In genomic region chr5:146584478-146585306, GRCm38 (mm10) we compare ENCODE assay signal across 8 mouse cellular contexts. TPM values are rescaled to one million over a fixed set of nuclear protein-coding genes. Genes with fewer than 3 reads are reported as not detected.
DNase-seq lines count a peak whose midpoint lies in the region; ATAC-seq lines count a peak whose summit lies in the region.

Gpr12 (minus strand) TSS chr5:146585239.

- H3K4me3 ChIP-seq in embryonic facial prominence, embryonic 10.5 days: peak within 1 kb of the TSS; percentile 70
- peak within 1 kb of the TSS; percentile 70 for H3K4me3 ChIP-seq in neural tube, embryonic 15.5 days (replicated peaks)

- H3K9me3 ChIP-seq in embryonic facial prominence, embryonic 10.5 days: no peaks in the 10 kb centered on the region
- H3K9me3 ChIP-seq in neural tube, embryonic 15.5 days (replicated peaks): no peaks in the 10 kb centered on the region

- H3K4me1 ChIP-seq in embryonic facial prominence, embryonic 10.5 days: peaks cover 21% of the 10 kb centered on the region
- H3K4me1 ChIP-seq in neural tube, embryonic 15.5 days: peaks cover 20% of the 10 kb centered on the region

- no peaks in the 10 kb centered on the region for H3K36me3 ChIP-seq in embryonic facial prominence, embryonic 10.5 days (replicated peaks)
- H3K36me3 ChIP-seq in neural tube, embryonic 15.5 days: no peaks in the 10 kb centered on the region

- peak within 1 kb of the TSS; percentile 87 for H3K4me2 ChIP-seq in neural tube, embryonic 15.5 days

- peak within 1 kb of the TSS; percentile 67 for H3K9ac ChIP-seq in neural tube, embryonic 15.5 days (replicated peaks)

- under 1% methylated on average over 64 of the region's 64 CpGs for WGBS in embryonic facial prominence, embryonic 10.5 days
- WGBS in neural tube, embryonic 15.5 days: under 1% methylated on average over 62 of the region's 64 CpGs

- H3K27ac ChIP-seq in embryonic facial prominence, embryonic 10.5 days (replicated peaks): peak within 1 kb of the TSS; percentile 45; the same call in 1 of the 2 replicates
- H3K27ac ChIP-seq in neural tube, embryonic 15.5 days (replicated peaks): peak within 1 kb of the TSS; percentile 79

- DNase-seq in layer of hippocampus, adult 8-10 months (ENCODE audit: low spot score in 2 of 2): no peak
- no peak for DNase-seq in layer of hippocampus, adult 9-10 months (ENCODE audit: low spot score)
- peak; percentile 56 for DNase-seq in embryonic facial prominence, embryonic 10.5 days (ENCODE audit: low spot score)
- peak; percentile 30 to 34 for DNase-seq in frontal cortex, postnatal 36 days (ENCODE audit: low spot score in 2 of 2)
- DNase-seq in left cerebral cortex, postnatal 4 days: peak; percentile 30
- DNase-seq in natural killer cell, adult 2 months (ENCODE audit: low spot score in 2 of 2): no peak
- no peak for DNase-seq in adrenal gland, adult 8-10 months

- peaks cover 70% of the 10 kb centered on the region for H3K27me3 ChIP-seq in embryonic facial prominence, embryonic 10.5 days (replicated peaks; ENCODE audit: low read depth, poor library complexity, severe bottlenecking)
- H3K27me3 ChIP-seq in neural tube, embryonic 15.5 days (replicated peaks): peaks cover 53% of the 10 kb centered on the region

- peak; percentile 84 for ATAC-seq in neural tube, embryonic 15.5 days (ENCODE audit: low FRiP score)

- intact Hi-C loops in left cerebral cortex, postnatal 4 days (cut with DNase I): no loop called here

RNA-seq across cellular contexts. Expression of gene Gpr12, which starts in this region (rescaled TPM):
- total RNA-seq in layer of hippocampus, adult 8-10 months (2022): 10 to 100 TPM; 29.4 to 40.7 (median 30.4) TPM
- 0.22 TPM in 1 of 2 replicates, not detected in the other for polyA plus RNA-seq in embryonic facial prominence, embryonic 10.5 days (2016; fragmentation: Nextera tagmentation; extraction: Ambion mirVana)
- 10 to 100 TPM; 53.2 to 57.0 TPM for total RNA-seq in left cerebral cortex, postnatal 4 days (2021)
- polyA plus RNA-seq in neural tube, embryonic 15.5 days (2015; fragmentation: Nextera tagmentation; extraction: Ambion mirVana): 23.8 and 27.5 TPM in 2 replicates
- under 1 TPM in 1 of 4 experiments, not detected in 3; 0.32 TPM for total RNA-seq in adrenal gland, adult 8-10 months (2022)

Comparison
In these comparisons a context has a peak if more than half of its experiments do, and no peak if none do; other contexts are left out.
1. RNA of gene Gpr12 (total RNA-seq): 53.2 to 57.0 TPM in left cerebral cortex, postnatal 4 days and 29.4 to 40.7 TPM in layer of hippocampus, adult 8-10 months; 0.32 TPM in adrenal gland, adult 8-10 months; every median in the first group is over 10 times any median in the second.
2. RNA of gene Gpr12 (polyA plus RNA-seq): 23.8 to 27.5 TPM in neural tube, embryonic 15.5 days; 0.22 TPM in embryonic facial prominence, embryonic 10.5 days; every median in the first group is over 10 times any median in the second.
3. Peak in DNase-seq, H3K4me3 ChIP-seq and H3K27ac ChIP-seq in embryonic facial prominence, embryonic 10.5 days; RNA of the gene not detected or under 1 TPM.
4. DNase-seq: peak in frontal cortex, postnatal 36 days (2 of 2) and left cerebral cortex, postnatal 4 days (single experiment); none in layer of hippocampus, adult 8-10 months (0 of 2), layer of hippocampus, adult 9-10 months (single experiment), natural killer cell, adult 2 months (0 of 2) and adrenal gland, adult 8-10 months (single experiment).